Comparison of ENCODE assay signal across 7 mouse cellular contexts in the genomic region with DNA sequence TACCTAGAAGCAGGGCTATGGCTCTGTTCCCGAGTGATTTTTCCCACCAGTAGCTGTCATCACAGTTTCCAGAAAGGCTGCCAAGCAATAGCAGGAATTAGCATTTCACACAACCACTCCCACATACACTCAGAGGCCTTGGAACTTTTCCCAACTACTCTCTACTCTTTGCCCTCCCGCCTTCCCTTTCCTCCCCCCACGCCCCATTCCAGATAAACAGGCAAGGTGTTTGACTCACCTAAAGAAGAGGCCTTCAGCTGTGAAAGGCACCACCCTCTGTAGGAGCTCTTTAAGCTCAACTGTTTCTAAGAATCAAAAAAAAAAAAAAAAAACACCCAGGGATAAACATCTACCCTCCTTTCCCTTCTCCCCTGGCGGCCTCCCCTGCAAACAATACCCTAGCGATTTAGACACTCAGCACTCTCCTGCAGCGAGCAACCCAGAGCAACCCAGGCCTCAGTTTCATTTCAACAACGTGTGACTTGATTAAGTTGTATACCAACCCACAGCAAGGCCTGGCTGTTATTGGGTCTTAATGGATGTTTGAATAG. TPM values are rescaled to one million over a fixed set of nuclear protein-coding genes. Genes with fewer than 3 reads are reported as not detected.
DNase-seq lines count a peak whose midpoint lies in the region; ATAC-seq and TF ChIP-seq lines count a peak whose summit lies in the region.

No protein-coding gene starts in this region.

- H3K27ac ChIP-seq in liver, postnatal 0 days (ENCODE audit: low read depth), result no peak overlapping the region
- H3K27ac ChIP-seq in embryonic facial prominence, embryonic 14.5 days (replicated peaks; ENCODE audit: low read depth, low read length), result peak overlapping the region; percentile 71

- no peak overlapping the region for H3K4me2 ChIP-seq in liver, postnatal 0 days (ENCODE audit: low read depth, low read length)
- H3K4me2 ChIP-seq in embryonic facial prominence, embryonic 14.5 days (ENCODE audit: low read depth, low read length), result no peak overlapping the region

- H3K36me3 ChIP-seq in liver, postnatal 0 days (replicated peaks; ENCODE audit: insufficient read depth, low read length), result no peaks in the 10 kb centered on the region
- H3K36me3 ChIP-seq in embryonic facial prominence, embryonic 14.5 days (ENCODE audit: control insufficient read depth, insufficient read depth, low read length), result no peaks in the 10 kb centered on the region

- intact Hi-C loops in heart, postnatal 25 days (cut with DNase I), result no loop called here

- TF ChIP-seq CTCF in liver, postnatal 0 days (IDR thresholded peaks at IDR 0.05; ENCODE audit: low read depth), result no peak

- H3K4me3 ChIP-seq in liver, postnatal 0 days (ENCODE audit: low read depth, low read length), result no peak overlapping the region
- no peak overlapping the region for H3K4me3 ChIP-seq in embryonic facial prominence, embryonic 14.5 days (ENCODE audit: low read depth, low read length)

- ATAC-seq in liver, postnatal 0 days, result peak; percentile 41
- no peak; the same call in 1 of the 2 replicates for ATAC-seq in embryonic facial prominence, embryonic 14.5 days (ENCODE audit: low read depth)
- ATAC-seq in erythroblast, adult 5-6 weeks (replicated peaks; ENCODE audit: low FRiP score, poor library complexity, severe bottlenecking), result no peak

- peak; percentile 34 for DNase-seq in liver, postnatal 0 days
- DNase-seq in liver, result no peak
- peak; percentile 85 for DNase-seq in embryonic facial prominence, embryonic 14.5 days (ENCODE audit: low spot score)
- DNase-seq in heart, postnatal 25 days (ENCODE audit: low spot score), result peak; percentile 62
- DNase-seq in lung, postnatal 36 days, result peak; percentile 94
- DNase-seq in right cerebral cortex, adult 18-20 months, result no peak

- H3K4me1 ChIP-seq in liver, postnatal 0 days (ENCODE audit: insufficient read depth), result no peaks in the 10 kb centered on the region; the same call in 1 of the 2 replicates
- H3K4me1 ChIP-seq in embryonic facial prominence, embryonic 14.5 days (ENCODE audit: control insufficient read depth, insufficient read depth, low read length), result no peaks in the 10 kb centered on the region

- no peaks in the 10 kb centered on the region for H3K9me3 ChIP-seq in liver, postnatal 0 days (ENCODE audit: low read length)
- no peaks in the 10 kb centered on the region for H3K9me3 ChIP-seq in embryonic facial prominence, embryonic 14.5 days (ENCODE audit: control insufficient read depth, low read length)

- no peaks in the 10 kb centered on the region for H3K27me3 ChIP-seq in liver, postnatal 0 days (ENCODE audit: insufficient read depth, low read length)
- no peaks in the 10 kb centered on the region for H3K27me3 ChIP-seq in embryonic facial prominence, embryonic 14.5 days (replicated peaks; ENCODE audit: control insufficient read depth, insufficient read depth, low read length)

- no peak; the same call in 1 of the 2 replicates for TF ChIP-seq EP300 in liver, postnatal 0 days (IDR thresholded peaks at IDR 0.05; ENCODE audit: low read depth)

- no peak overlapping the region for H3K9ac ChIP-seq in liver, postnatal 0 days (replicated peaks)
- H3K9ac ChIP-seq in embryonic facial prominence, embryonic 14.5 days (ENCODE audit: low read depth, low read length), result peak overlapping the region; percentile 19; the same call in 1 of the 2 replicates

- 43% methylated on average over 7 of the region's 7 CpGs for WGBS in liver, postnatal 0 days (ENCODE audit: insufficient replicate concordance)
- WGBS in embryonic facial prominence, embryonic 14.5 days, result 37% methylated on average over 7 of the region's 7 CpGs

RNA-seq across cellular contexts. Expression of a gene that starts 13.2 kb away (rescaled TPM):
- polyA plus RNA-seq in liver, postnatal 0 days (2015; fragmentation: Nextera tagmentation; extraction: Ambion mirVana), result 18.3 and 19.8 TPM in 2 replicates
- 35.2 and 37.8 TPM in 2 replicates for polyA plus RNA-seq in embryonic facial prominence, embryonic 14.5 days (2014; fragmentation: Nextera tagmentation; extraction: Ambion mirVana)
- total RNA-seq in heart, postnatal 25 days (2021), result 10 to 100 TPM; 57.8 to 60.6 TPM
- total RNA-seq in erythroblast, adult 5-6 weeks (2015; ENCODE audit: low replicate concordance), result 3.6 and 7.3 TPM in 2 replicates
- 3.7 and 9.2 TPM in 2 replicates for total RNA-seq in erythroblast, adult 5-6 weeks (2017; ENCODE audit: low replicate concordance)

RNA-seq across cellular contexts. Expression of a gene that starts 21.9 kb away (rescaled TPM):
- polyA plus RNA-seq in liver, postnatal 0 days (2015; fragmentation: Nextera tagmentation; extraction: Ambion mirVana), result 11.3 and 16.5 TPM in 2 replicates
- polyA plus RNA-seq in embryonic facial prominence, embryonic 14.5 days (2014; fragmentation: Nextera tagmentation; extraction: Ambion mirVana), result 72.5 and 76.8 TPM in 2 replicates
- 10 to 100 TPM; 75.6 to 79.8 TPM for total RNA-seq in heart, postnatal 25 days (2021)
- 18.1 and 21.7 TPM in 2 replicates for total RNA-seq in erythroblast, adult 5-6 weeks (2015; ENCODE audit: low replicate concordance)
- total RNA-seq in erythroblast, adult 5-6 weeks (2017; ENCODE audit: low replicate concordance), result 7.2 and 21.7 TPM in 2 replicates

RNA-seq across cellular contexts. Expression of a gene that starts 49.6 kb away (rescaled TPM):
- 0.04 TPM in 1 of 2 replicates, not detected in the other for polyA plus RNA-seq in liver, postnatal 0 days (2015; fragmentation: Nextera tagmentation; extraction: Ambion mirVana)
- polyA plus RNA-seq in embryonic facial prominence, embryonic 14.5 days (2014; fragmentation: Nextera tagmentation; extraction: Ambion mirVana), result 0.08 and 0.15 TPM in 2 replicates
- under 1 TPM; 0.05 to 0.06 TPM for total RNA-seq in heart, postnatal 25 days (2021)
- not detected in 2 replicates for total RNA-seq in erythroblast, adult 5-6 weeks (2015; ENCODE audit: low replicate concordance)
- not detected in 2 replicates for total RNA-seq in erythroblast, adult 5-6 weeks (2017; ENCODE audit: low replicate concordance)

Comparison
In these comparisons a context has a peak if more than half of its experiments do, and no peak if none do; other contexts are left out.
1. DNase-seq: peak in liver, postnatal 0 days (single experiment), embryonic facial prominence, embryonic 14.5 days (single experiment), heart, postnatal 25 days (single experiment) and lung, postnatal 36 days (single experiment); none in liver (single experiment) and right cerebral cortex, adult 18-20 months (single experiment).
2. RNA of a gene that starts 13.2 kb away (total RNA-seq): 57.8 to 60.6 TPM in heart, postnatal 25 days; 3.6 to 9.2 TPM in erythroblast, adult 5-6 weeks; every median in the first group is over 4 times any median in the second.